Mouse (Mus musculus) skeletal muscle tissue, adult 2 months (tissue): ENCODE data around the gene Alk.

Source experiments
- DNase-seq: peaks from one replicate; pipeline ENCODE4 v3.0.0-alpha.2; 2012; ENCODE audit warnings: low read depth, low spot score

Alk gene

DNA sequence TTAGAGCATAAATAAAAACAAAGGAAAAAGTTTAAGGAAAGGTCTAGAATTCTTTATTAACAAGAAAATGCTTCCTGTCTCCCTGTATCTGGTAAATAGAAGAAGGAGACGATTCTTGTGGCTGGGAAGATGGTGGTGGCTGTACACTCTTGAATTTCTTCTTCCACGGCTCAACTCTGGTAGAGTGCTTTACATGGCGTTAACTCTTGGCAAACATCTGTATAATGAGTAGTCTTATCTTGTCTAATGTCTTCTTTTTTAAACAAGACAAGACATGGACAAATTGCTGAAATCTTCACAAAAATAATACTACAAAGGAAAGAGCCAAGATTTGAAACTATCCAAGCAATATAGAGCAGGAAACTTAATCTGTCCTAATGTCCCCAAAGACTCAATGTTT, 202.6 kb downstream of the Alk start:
- DNase-seq = no peak

DNA sequence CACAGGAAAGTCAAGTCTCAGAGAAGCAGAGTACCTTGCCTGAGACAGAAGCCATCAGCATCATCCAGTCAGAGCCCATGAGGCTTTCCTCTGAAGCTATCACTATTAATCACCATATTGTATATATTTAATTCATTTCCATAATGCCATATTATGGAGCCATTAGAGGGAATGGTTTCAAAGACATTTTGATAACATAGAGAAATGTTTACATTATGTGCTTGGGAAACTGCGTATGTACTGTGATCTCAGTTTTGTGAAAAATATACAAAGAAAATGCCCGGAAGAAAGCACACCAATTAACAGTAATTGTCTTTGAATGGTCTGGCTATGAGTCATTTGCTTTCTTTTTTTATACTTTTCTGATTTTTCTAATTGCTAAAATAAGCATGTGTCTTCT, 203.1 kb downstream of the Alk start:
- no peak for DNase-seq

DNA sequence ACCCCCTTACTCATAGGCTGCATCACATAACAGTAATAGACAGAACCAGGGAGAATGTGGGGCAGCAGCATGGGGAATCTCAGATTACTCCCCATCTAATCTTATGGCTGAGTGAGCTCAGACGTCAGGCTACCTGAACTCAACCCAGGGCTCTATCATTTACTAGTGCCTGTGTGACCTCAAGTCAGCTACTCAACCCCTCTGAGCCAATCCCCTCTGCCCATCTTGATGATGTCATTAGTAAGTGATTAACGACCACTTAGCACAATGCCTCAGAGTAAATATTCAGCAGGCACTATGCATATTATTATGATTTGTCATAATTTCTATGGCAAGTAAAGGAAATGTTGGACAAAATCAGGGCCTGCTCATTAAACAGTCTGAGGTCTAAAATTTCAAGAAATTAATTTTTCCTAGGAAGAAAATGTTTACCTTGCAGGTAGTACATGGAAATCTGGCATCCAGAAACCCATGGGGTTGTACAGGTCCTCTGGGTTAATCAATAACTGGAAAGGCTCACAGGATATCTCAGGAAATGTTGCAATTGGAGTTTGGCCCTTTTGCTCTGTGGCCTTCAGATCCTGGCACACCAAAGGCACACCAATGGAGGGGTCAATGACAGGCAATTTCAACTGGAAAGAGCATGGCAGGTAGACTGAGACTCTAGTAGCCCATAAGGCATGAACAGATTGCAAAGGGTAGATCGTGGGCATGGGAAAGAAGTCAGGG, 204.9 kb downstream of the Alk start:
- DNase-seq = no peak

DNA sequence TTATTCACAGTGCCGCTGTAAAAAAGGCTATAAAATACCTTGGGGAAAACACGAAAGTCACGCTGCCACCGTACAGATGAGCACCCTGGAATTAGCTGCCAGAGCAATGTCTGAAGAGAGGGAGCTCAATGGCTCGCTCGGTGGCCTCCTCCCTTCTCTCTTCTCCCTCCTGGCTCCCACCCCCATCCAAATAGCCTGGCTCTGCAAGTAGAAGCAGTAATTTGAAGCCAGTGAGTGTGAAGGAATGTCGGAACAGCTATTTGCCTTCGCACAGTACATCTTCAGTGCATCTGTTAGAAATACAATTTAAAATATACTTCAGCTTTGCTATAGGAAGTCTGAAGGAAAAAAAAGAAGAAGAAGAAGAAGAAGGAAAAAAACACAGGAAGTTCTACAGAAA, 208.5 kb downstream of the Alk start:
- DNase-seq = no peak

DNA sequence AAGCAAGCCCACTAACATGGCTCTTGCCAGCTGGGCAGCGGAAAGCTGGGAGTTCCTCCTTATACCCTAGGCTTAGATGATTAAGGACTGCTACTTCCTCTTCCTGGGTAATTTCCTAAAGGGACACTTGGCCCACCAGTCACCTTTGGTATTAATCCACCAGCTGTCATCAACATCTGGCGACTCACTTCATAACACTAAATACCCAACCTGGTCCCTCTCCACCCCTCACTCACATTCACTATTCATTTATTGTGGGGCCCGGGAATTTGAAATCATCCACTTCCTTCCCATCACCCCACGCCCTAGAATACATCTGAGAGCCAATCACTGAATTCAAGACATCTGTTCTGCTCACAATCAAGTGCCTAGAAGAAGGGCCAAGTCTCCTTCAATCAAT, 235.4 kb downstream of the Alk start:
- DNase-seq = no peak

DNA sequence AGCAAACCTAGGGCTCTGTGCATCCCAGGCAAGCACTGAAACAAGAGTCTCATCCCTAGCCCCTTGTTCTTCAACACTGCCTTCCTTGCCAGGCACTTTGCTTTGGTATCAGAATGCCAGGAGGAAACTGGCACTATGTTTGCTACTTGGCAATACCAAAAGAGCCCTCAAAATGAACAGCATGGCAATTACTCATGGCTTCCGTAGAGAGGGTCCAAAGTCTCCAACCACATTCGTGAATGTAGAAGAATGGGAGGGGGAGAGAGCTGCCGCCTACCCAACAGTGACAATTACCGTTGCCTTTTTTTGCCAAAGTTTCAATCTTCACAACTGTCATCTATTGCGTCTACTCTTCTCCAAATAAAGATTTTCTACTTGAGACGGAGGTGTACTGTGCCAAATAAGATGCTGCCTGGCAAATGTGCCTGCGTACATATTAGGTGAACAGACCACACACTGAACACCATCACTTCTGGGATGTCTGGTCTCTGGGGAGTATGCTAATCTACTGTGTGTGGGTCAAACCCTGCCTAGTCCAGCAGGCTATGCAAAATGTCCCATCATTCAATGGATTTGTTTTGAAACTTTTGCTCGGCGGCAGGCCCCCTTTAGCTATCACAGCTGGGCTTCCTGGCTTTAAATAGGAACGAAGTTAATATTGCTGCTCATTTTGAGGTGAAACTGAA, 241.5 kb downstream of the Alk start:
- no peak for DNase-seq

DNA sequence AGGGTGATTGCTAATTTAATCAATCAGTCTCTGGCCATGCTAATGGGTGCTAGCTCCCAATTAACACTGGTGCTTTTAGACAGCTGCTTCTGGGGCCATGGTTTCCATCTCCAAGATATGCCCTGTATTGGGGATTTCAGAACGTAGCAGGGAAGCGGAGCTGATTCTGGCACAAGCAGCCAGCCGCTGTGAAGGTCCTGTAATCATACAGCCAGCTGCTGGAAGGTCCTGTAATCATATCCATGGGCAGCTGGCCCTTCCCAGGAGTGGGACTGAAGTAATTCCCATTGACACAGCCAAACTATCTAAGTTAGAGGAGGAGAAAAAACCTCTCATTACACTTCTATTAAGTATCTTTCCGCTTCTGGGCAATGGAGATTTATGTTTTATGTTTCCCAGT, 242.5 kb downstream of the Alk start:
- no peak for DNase-seq

DNA sequence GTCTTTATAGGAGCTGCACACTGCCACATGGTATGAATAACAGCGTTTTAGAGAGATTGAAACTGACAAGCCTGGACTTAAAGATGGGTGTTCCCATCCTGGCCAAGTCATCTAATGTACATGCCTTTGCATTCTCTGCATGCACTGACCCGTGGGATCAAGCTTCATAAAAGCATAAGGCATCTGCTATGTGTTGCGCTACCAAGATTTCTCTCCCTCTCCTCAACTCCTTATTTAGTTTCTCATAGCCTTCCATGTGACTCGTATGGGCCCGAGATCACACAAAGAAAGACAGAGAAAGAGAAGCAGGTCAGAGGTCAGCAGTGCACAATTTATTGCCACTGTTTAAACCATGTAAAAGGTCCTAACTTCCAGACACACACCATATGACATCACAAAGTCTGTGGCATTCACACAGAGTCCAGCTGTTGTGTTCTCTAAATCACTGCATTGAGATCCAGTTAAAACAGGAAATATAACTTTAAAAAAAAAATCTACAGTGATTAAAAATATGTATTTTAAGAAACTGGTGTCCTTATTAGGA, 247.6 kb downstream of the Alk start:
- DNase-seq = no peak

DNA sequence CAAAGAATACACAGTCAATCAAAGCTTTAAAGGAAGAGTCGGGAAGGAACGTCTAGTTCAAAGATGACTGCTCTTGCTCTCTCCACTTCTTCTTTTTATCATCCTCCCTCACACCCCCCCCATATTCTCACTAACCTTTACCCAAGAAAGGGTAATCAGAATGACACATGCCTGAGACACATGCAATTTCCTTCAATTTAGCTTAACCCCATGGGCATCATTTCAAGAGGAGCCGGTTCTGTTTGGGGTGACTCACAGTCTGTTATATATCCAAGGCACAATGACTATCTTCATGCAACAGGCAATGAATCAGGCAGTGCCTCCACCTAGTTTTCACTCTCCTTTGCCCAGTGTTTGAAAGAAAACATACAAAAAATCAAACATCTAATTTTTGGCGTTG, 265.0 kb downstream of the Alk start:
- no peak for DNase-seq

DNA sequence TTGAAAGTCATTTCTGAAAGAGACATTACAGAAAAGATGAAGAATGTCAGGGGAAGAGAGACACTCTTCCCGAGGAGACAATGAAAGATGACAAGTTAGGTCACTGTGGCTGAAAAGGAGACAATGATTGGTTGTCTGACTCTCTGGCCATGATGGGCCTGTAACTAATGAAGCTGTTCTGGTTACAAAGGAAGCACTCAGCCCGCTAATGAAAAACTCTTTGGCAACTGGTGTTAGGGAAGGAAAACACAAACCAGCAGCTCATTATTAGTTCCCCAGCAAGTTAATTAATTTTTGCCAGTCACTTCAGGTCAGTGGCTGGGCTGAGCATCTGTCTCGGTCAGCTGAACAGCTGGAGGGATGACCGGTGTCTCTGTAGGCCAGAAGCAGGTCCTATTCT, 271.5 kb downstream of the Alk start:
- DNase-seq = no peak

DNA sequence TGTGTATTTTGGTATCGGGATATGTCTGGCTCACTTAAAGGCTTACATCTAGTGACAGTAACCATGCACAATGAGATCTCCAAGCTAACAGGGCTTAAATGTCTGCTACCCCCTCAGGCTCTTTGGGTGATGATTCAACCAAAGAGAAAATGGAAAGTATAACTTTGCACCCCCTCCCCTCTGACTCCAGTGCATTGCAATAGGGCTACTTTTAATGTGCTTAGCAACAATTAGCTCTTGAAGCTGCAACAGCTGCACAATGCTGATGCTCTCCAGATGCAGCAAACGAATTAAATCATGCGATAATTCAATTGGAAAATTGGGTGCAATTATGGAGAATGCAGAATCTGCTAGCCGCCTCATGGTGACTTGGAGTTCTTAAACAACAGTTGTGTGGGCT, 278.5 kb downstream of the Alk start:
- DNase-seq = no peak

DNA sequence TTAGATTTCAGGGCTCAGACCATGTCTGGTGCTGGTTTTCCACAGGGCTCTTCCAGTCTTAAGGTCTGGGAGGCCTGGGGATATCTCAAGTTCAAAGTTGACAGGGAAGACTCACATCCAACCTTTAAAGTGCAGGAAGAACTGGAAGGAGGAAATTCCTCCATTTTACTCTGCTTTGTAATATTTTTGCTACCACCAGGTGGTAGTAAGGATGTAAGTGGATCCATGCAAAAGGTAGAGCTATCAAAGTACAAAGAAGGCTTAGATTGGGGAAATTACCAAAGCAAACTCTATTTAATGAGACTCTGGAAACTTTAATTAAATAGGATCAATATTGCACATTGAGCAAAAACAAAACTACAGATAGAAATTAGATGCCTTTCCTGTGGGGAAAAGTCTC, 284.9 kb downstream of the Alk start:
- no peak for DNase-seq

DNA sequence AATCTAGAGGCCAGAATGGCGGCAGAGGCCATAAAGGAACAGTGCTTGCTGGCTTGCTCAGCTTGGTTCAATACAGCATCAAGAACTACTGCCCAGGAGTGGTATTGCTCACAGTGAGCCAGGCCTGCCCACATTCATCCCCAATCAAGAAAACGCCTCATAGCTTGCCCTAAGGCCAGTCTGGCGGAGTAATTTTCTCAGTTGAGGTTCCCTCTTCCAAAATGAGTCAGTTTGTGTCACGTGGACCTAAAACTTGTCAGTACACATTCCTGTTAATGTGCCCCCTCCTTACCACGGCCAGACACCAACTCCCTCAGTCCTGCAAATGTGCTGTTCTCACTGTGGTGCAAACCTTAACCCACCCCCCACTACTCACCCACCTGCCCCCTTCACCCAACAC, 304.8 kb downstream of the Alk start:
- no peak for DNase-seq

DNA sequence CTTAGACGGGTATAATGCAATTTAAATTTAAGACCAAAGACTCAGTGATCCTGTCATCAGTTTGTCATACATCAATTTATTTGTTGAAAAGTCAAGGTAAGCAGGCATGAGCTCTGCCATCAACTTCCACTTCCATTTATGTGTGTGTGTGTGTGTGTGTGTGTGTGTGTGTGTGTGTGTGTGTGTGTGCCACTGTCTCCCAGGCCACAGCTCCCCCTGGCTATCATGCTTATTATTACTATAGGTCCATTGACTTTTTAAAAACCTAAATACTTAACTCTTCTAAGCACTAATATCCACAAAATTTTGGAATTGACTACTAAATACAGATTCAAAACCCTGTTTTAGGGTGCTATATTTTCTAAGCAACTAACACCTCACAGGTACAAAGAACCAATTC, 308.1 kb downstream of the Alk start:
- DNase-seq = no peak

DNA sequence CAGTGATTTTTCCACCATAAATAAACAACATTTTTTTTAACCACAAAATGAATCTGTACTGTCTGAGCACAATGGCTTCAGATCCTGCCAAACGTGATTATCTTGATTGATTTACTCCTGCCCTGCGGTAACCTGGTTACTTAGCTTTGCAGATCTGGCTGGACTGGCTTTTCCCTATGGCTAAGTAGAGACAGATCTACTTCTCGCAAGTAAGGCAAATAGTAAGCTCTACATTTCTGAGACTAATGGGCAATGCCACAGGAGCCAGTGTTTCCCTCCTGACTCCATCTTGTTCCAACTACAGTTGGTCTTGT, 311.2 kb downstream of the Alk start:
- no peak for DNase-seq

DNA sequence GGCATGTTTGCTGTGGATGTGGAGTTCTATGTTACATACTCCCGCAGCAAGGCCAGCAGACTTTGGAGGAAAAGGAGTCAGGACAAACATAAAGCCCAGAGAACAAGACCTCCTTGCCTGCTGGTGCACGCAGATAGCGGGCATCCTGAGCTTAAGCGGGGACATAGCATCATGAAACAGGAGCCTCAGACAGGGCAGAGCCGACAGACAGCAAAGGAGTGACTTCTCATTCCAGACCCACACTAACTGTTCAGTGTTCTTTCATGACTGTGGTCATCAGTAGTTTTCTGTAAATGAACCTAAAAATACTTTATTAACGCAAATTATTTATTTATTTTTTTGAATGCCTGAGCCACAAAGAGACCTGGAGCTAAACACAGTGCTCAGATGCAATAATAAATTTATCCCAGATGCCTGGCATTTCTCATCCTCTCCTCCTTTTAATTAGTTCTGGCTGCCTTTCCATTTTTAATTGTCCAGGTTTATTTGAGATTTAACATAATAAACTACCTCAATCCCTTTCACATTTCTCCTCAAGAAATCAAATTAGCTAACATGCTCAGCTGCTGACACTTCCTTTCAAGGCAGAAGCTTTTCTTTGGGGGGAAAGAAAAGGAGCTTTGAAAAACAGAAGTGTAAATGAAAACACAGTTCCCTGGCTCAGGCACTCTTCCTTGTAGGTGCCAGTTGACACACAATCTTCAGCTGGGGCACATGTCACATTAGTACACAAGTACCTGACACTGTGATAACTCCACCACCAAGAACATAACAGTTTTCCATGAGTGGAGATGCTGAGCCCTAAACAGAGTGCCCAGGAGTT, 311.8 kb downstream of the Alk start:
- DNase-seq = no peak

DNA sequence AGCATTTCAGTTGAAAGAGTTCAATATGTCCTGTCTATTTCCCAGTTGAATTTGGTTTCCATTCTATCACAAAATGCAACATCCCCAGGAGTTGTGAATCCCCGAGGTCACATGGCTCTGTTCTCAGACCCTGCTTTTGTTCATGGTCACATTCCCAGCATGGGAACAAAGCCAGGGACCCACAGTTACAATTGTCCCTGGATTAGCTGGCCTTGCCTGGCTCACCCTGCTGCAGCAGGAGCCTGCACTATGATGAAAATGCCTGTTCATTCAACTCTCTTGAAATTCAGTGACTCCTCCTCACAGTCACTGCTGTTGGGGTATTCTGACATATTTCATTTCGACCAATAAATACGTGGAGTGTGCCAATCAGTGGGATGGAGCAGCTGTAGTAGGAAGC, 318.5 kb downstream of the Alk start:
- DNase-seq = no peak

DNA sequence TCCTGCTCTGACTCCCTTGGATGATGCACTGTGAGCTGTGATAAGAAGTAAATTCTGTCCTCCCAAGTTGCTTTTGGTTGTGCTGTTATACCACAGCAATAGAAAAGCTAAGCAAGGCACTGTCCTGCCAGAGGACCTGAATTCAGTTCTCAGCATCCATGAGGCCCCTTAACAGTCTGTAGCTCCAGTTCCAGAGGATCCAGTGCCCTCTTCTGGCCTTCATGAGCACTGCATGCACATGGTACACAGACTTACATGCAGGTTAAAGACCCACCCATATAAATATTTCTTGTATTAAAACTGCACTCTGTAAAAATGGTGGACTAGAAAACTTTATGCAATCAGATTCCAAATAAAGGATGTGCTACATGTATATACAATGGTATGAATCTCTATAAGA, 326.1 kb downstream of the Alk start:
- DNase-seq = no peak

DNA sequence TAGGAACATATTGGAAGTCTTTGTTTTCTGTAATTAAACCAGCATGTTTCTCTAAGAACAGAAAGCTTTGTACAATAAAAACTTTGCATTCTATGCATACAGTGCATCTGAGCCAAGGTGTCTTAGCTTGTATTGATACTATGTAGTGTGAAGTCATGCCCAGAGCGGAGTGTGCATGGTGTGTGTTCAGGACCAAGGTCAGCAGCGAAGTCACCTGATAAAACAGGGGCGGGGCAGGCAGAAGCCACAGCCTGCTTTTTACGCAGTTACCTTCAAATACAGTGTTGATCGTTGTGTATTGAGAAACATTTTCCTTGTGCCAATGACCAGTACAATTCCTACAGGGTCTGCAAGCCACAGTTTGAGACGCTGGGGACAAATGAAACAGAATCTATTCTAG, 327.6 kb downstream of the Alk start:
- no peak for DNase-seq

DNA sequence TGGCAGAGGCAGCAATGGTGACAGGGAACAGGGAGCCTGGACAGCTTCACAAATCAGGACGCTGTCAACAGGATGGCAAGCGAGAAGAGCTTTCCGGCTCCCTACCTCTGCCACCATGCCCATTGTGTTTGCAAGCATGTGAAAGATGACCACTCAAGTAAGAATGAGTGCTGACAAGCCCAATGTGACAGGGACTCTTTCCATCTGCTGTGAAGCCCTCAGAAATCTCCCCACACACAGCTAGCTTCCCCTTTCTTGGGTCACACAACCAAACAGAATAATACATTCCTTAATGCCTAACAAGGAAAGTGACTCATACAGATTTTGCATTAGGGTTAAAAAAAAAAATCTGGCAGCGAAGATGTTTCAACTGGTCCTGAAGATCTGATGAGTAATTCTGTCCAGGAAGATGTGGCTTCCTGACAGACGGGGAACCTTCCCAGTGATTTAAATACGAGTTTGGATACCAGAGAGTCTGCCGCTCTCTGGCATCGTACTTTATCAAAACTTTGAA, 329.0 kb downstream of the Alk start:
- no peak for DNase-seq

DNA sequence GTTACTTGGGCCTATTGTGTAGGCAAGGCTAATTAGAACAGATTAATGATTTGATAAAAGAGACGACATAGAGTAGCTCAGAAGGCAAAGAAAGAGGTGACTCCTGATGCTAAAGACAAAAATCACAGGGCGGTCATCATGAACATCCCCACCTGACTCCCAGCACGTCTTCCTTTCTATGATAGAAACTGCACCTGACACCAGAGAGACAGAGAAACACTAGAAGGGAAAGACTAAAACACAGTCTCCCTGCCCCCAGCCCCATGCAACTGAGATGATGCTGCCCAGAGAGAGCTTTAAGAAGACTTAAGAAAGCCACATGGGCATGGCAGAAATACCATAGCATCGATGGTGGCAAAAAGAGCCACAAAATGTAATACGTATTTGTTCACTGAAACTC, 330.2 kb downstream of the Alk start:
- no peak for DNase-seq

DNA sequence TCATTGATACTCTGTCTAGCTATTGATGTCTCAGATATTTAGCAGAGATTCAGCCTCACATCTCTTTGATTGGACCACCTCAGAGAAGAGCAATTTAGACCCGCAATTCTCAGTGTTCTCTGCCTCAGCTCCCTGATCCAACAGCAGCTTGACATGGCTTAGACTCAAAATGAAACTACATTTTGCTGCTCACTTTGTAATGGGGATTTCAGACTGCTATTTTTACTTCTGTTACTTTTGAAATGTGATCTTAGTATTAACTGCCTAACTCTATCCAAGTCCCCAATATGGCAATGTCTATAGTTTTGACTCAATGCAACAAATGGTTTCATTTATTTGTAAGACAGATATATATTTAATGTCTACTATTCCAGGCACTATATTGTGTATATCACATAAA, 332.8 kb downstream of the Alk start:
- DNase-seq = no peak

DNA sequence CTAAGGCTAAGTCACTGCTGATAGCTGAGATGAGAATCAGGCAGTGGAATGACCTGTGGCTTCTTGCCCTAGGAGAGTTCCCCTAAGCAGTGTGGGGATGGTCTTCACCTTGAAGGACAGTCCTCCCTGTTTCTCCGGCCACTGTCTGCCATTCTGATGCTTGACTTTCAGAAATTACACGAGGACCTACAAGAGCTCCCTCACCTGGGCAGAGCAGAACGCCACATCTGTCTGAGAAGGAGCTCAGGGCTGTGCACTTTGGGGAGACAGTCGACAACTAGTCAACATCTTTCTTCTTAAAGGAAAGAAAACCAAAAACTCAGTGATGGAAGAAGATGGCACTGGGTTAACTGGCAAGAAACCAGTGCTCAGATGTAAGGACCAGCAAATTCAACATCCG, 335.9 kb downstream of the Alk start:
- DNase-seq = no peak
